Mouse (Mus musculus) lung, embryonic 16.5 days (tissue): Measurements from ENCODE around the gene Prpsap1. TPM values are rescaled to one million over a fixed set of nuclear protein-coding genes. Genes with fewer than 3 reads are reported as not detected.

ENCODE experiments used
- ATAC-seq: fragments of 200-750 bp; cut with Nextera tagmentation; 2 replicates; pipeline ENCODE4 v1.8.0; 2017; ENCODE audit warnings: low read depth, mild to moderate bottlenecking, moderate library complexity
- H3K27ac ChIP-seq: fragments of 300-500 bp; sonication (generic); 2 replicates; pipeline ENCODE4 v1.5.1; 2014; ENCODE audit warnings: mild to moderate bottlenecking, control low read depth, low read length
- H3K27me3 ChIP-seq: fragments of 300-500 bp; sonication (generic); 2 replicates; pipeline ENCODE4 v1.6.1; 2014; ENCODE audit warnings: low read depth, low read length, mixed read lengths; ENCODE audit not compliant: control insufficient read depth, insufficient read depth
- H3K36me3 ChIP-seq: fragments of 300-500 bp; sonication (generic); 2 replicates; pipeline ENCODE4 v1.6.1; 2014; ENCODE audit warnings: low read length; ENCODE audit not compliant: control insufficient read depth, insufficient read depth
- H3K4me1 ChIP-seq: fragments of 300-500 bp; sonication (generic); replicated peaks from 2 replicates; pipeline ENCODE4 v1.6.1; 2014; ENCODE audit warnings: low read length, mixed read lengths; ENCODE audit not compliant: control insufficient read depth, insufficient read depth
- H3K4me2 ChIP-seq: fragments of 300-500 bp; sonication (generic); 2 replicates; pipeline ENCODE4 v1.6.1; 2014; ENCODE audit warnings: low read depth, low read length, control low read depth
- H3K4me3 ChIP-seq: fragments of 300-500 bp; sonication (generic); 2 replicates; pipeline ENCODE4 v1.5.1; 2014; ENCODE audit warnings: mild to moderate bottlenecking, low read length, control low read depth
- H3K9ac ChIP-seq: fragments of 300-500 bp; sonication (generic); 2 replicates; pipeline ENCODE4 v1.6.1; 2014; ENCODE audit warnings: low read length, control low read depth
- H3K9me3 ChIP-seq: fragments of 300-500 bp; sonication (generic); 2 replicates; pipeline ENCODE4 v1.6.1; 2016; ENCODE audit warnings: low read length; ENCODE audit not compliant: control insufficient read depth
- WGBS: fragments of 180-500 bp; shearing (Covaris S2); extraction: QIAGEN DNeasy Blood & Tissue Kit; methylation state at CpG from one replicate; pipeline ENCODE4 v1.1.7; 2014; 5-methylcytosine and 5-hydroxymethylcytosine counted together
- polyA plus RNA-seq: library from polyadenylated mRNA; unstranded; fragments of >200 nt; fragmentation: Nextera tagmentation; extraction: Ambion mirVana; gene quantifications from 2 replicates; pipeline ENCODE4 v1.2.1, GENCODE M21; 2015

Gene Prpsap1
- polyA plus RNA-seq, 1 experiment from 2014 or later = 177 TPM

GRCm38 (mm10) chr11:116522046-116522445 lies 28.0 kb upstream of the Prpsap1 start:
- Histone ChIP-seq H3K27ac (no peak overlapping the region; the same call in 1 of the 2 replicates), H3K4me1 (peaks cover 21% of the 10 kb centered on the region), H3K4me2 (no peak overlapping the region), H3K36me3 (no peaks in the 10 kb centered on the region), H3K27me3 (no peaks in the 10 kb centered on the region), H3K9me3 (no peaks in the 10 kb centered on the region), H3K9ac (no peak overlapping the region), H3K4me3 (no peak overlapping the region)
- ATAC-seq = no peak
- WGBS = 54% methylated on average over 3 of the region's 3 CpGs

GRCm38 (mm10) chr11:116521143-116521542 lies 27.1 kb upstream of the Prpsap1 start:
- H3K27ac ChIP-seq = no peak overlapping the region
- ATAC-seq = no peak
- no peaks in the 10 kb centered on the region for H3K36me3 ChIP-seq
- no peaks in the 10 kb centered on the region for H3K9me3 ChIP-seq
- H3K9ac ChIP-seq = no peak overlapping the region
- H3K4me2 ChIP-seq = no peak overlapping the region
- 59% methylated on average over 3 of the region's 3 CpGs for WGBS
- H3K4me3 ChIP-seq = no peak overlapping the region
- H3K4me1 ChIP-seq = peaks cover 21% of the 10 kb centered on the region
- no peaks in the 10 kb centered on the region for H3K27me3 ChIP-seq

GRCm38 (mm10) chr11:116518482-116518881 lies 24.5 kb upstream of the Prpsap1 start:
- 43% methylated on average over 8 of the region's 8 CpGs for WGBS
- Histone ChIP-seq H3K27me3 (no peaks in the 10 kb centered on the region), H3K4me1 (peaks cover 14% of the 10 kb centered on the region), H3K9me3 (no peaks in the 10 kb centered on the region), H3K9ac (no peak overlapping the region), H3K4me3 (no peak overlapping the region), H3K4me2 (no peak overlapping the region), H3K36me3 (no peaks in the 10 kb centered on the region), H3K27ac (peak overlapping the region; percentile 39; the same call in 1 of the 2 replicates)
- peak; percentile 76 for ATAC-seq

GRCm38 (mm10) chr11:116515330-116516020 lies 21.5 kb upstream of the Prpsap1 start:
- Histone ChIP-seq H3K4me2 (0 out of 2 replicates have a peak overlapping the region, but pooled peaks have one; percentile 11), H3K4me3 (no peak overlapping the region)

GRCm38 (mm10) chr11:116513531-116514038 lies 19.6 kb upstream of the Prpsap1 start:
- H3K4me1 ChIP-seq = peaks cover 4% of the 10 kb centered on the region
- H3K36me3 ChIP-seq = no peaks in the 10 kb centered on the region
- ATAC-seq = peak; percentile 32; the same call in 1 of the 2 replicates
- 54% methylated on average over 4 of the region's 4 CpGs for WGBS
- no peaks in the 10 kb centered on the region for H3K9me3 ChIP-seq
- no peak overlapping the region for H3K4me2 ChIP-seq
- no peak overlapping the region for H3K4me3 ChIP-seq
- no peaks in the 10 kb centered on the region for H3K27me3 ChIP-seq
- 0 out of 2 replicates have a peak overlapping the region, but pooled peaks have one; percentile 50 for H3K27ac ChIP-seq
- no peak overlapping the region for H3K9ac ChIP-seq

More at GRCm38 (mm10) chr11:116515330-116516020, 21.5 kb upstream of the Prpsap1 start:
- no peak for ATAC-seq
- Histone ChIP-seq H3K27ac (no peak overlapping the region), H3K4me1 (peaks cover 7% of the 10 kb centered on the region), H3K9me3 (no peaks in the 10 kb centered on the region), H3K27me3 (no peaks in the 10 kb centered on the region), H3K36me3 (no peaks in the 10 kb centered on the region), H3K9ac (no peak overlapping the region)
- WGBS = 22% methylated on average over 24 of the region's 24 CpGs

GRCm38 (mm10) chr11:116512987-116513386 lies 19.0 kb upstream of the Prpsap1 start:
- Histone ChIP-seq H3K9me3 (no peaks in the 10 kb centered on the region), H3K4me3 (no peak overlapping the region), H3K4me2 (no peak overlapping the region), H3K4me1 (peaks cover under 1% of the 10 kb centered on the region; the same call in 1 of the 2 replicates), H3K27ac (no peak overlapping the region), H3K27me3 (no peaks in the 10 kb centered on the region), H3K9ac (no peak overlapping the region), H3K36me3 (no peaks in the 10 kb centered on the region)
- ATAC-seq = no peak
- WGBS = 73% methylated on average over 6 of the region's 6 CpGs

- no peak overlapping the region for H3K4me2 ChIP-seq
- no peak for ATAC-seq
- WGBS = 88% methylated on average over 7 of the region's 7 CpGs
Measured at GRCm38 (mm10) chr11:116512154-116512553, 18.2 kb upstream of the Prpsap1 start.

GRCm38 (mm10) chr11:116511301-116511868 lies 17.4 kb upstream of the Prpsap1 start:
- Histone ChIP-seq H3K9me3 (no peaks in the 10 kb centered on the region), H3K27ac (no peak overlapping the region), H3K4me1 (no peaks in the 10 kb centered on the region; the same call in 1 of the 2 replicates), H3K27me3 (no peaks in the 10 kb centered on the region), H3K9ac (no peak overlapping the region), H3K36me3 (no peaks in the 10 kb centered on the region), H3K4me2 (no peak overlapping the region), H3K4me3 (no peak overlapping the region)
- no peak for ATAC-seq
- 37% methylated on average over 7 of the region's 7 CpGs for WGBS

More at GRCm38 (mm10) chr11:116512154-116512553, 18.2 kb upstream of the Prpsap1 start:
- Histone ChIP-seq H3K4me1 (no peaks in the 10 kb centered on the region; the same call in 1 of the 2 replicates), H3K9me3 (no peaks in the 10 kb centered on the region), H3K27me3 (no peaks in the 10 kb centered on the region), H3K4me3 (no peak overlapping the region), H3K27ac (no peak overlapping the region), H3K9ac (no peak overlapping the region), H3K36me3 (no peaks in the 10 kb centered on the region)

- Histone ChIP-seq H3K9ac (no peak overlapping the region), H3K27ac (no peak overlapping the region), H3K4me1 (no peaks in the 10 kb centered on the region; the same call in 1 of the 2 replicates), H3K9me3 (no peaks in the 10 kb centered on the region), H3K27me3 (no peaks in the 10 kb centered on the region), H3K4me2 (no peak overlapping the region), H3K36me3 (no peaks in the 10 kb centered on the region), H3K4me3 (no peak overlapping the region)
- WGBS = 34% methylated on average over 2 of the region's 2 CpGs
- no peak for ATAC-seq
Measured at GRCm38 (mm10) chr11:116508689-116509088, 14.7 kb upstream of the Prpsap1 start.
